Mouse (Mus musculus): Measurements from ENCODE around the gene Rap1gap2. TPM values are rescaled to one million over a fixed set of nuclear protein-coding genes. Genes with fewer than 3 reads are reported as not detected.

The Rap1gap2 gene
- polyA plus RNA-seq, 1 experiment from 2014 or later = 9.2 TPM

- H3K9ac ChIP-seq (replicated peaks; ENCODE audit: low read length) = no peak overlapping the region
- 63% methylated on average over 4 of the region's 4 CpGs for WGBS
- ATAC-seq (ENCODE audit: low FRiP score, low TSS enrichment) (peak; percentile 42), DNase-seq (peak; percentile 72)
- H3K4me1 ChIP-seq (ENCODE audit: control insufficient read depth, insufficient read depth, low read length) = peaks cover 14% of the 10 kb centered on the region
- no peaks in the 10 kb centered on the region for H3K9me3 ChIP-seq (ENCODE audit: control insufficient read depth, low read length)
- no peaks in the 10 kb centered on the region for H3K27me3 ChIP-seq (ENCODE audit: control insufficient read depth, insufficient read depth, low read length)
- H3K4me2 ChIP-seq (ENCODE audit: low read length) = no peak overlapping the region
- no peak overlapping the region for H3K4me3 ChIP-seq (replicated peaks; ENCODE audit: low read depth, low read length)
- H3K27ac ChIP-seq (replicated peaks; ENCODE audit: low read depth, low read length) = peak overlapping the region; percentile 39; the same call in 1 of the 2 replicates
- H3K36me3 ChIP-seq (ENCODE audit: control insufficient read depth, insufficient read depth, low read length) = no peaks in the 10 kb centered on the region
Observed at GRCm38 (mm10) chr11:74409757-74410174, 200.9 kb downstream of the Rap1gap2 start.

- Histone ChIP-seq H3K27me3 (ENCODE audit: control insufficient read depth, insufficient read depth, low read length) (no peaks in the 10 kb centered on the region), H3K9me3 (ENCODE audit: control insufficient read depth, low read length) (no peaks in the 10 kb centered on the region), H3K36me3 (ENCODE audit: control insufficient read depth, insufficient read depth, low read length) (no peaks in the 10 kb centered on the region), H3K27ac (replicated peaks; ENCODE audit: low read depth, low read length) (peak overlapping the region; percentile 39), H3K4me2 (ENCODE audit: low read length) (no peak overlapping the region), H3K9ac (replicated peaks; ENCODE audit: low read length) (no peak overlapping the region), H3K4me3 (replicated peaks; ENCODE audit: low read depth, low read length) (no peak overlapping the region), H3K4me1 (ENCODE audit: control insufficient read depth, insufficient read depth, low read length) (peaks cover 14% of the 10 kb centered on the region)
- ATAC-seq (ENCODE audit: low FRiP score, low TSS enrichment) = peak; percentile 38
- WGBS = 55% methylated on average over 5 of the region's 5 CpGs
- DNase-seq = no peak
Observed at GRCm38 (mm10) chr11:74409447-74409754, 201.3 kb downstream of the Rap1gap2 start.

DNA sequence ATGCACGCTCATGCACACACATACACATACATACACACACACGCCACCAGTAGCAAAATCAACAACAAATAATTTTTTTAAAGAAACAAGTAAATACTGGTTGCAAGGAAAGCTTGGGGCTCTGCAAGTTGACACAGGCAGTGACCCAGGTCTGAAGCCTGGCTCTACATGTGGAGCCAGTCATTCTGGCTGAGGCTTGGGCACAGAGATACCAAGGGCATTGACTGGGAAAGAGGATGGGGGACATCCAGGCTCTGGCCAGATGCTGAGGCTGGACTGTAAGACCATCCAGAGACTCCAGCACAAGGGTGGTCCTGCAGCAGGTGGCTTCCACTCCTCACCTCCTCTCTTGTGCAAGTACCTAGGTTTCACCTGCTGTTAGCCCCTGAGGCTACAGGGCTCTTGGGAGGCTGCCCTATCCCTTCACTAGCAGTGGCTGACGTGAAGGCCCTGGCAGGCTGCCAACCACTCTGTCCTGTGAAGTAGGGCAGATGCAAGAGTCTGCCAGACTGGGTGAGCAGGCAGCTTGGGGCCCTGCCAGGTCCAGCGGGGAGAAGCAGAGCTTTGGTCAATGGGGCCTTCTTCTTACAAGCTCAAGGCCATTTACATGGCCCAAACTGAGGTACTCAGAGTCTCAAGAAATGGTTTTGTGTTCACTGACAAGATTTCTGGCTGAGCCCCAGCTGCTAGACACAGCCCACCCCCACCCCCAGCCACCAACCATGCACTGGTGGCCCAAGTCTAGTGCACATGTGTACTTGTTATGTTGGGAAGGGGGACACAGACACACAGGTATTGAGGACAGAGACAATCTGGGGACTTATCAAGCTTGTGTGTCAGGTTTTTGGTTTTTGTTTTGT, 201.9 kb downstream of the Rap1gap2 start:
- peaks cover 14% of the 10 kb centered on the region for H3K4me1 ChIP-seq (ENCODE audit: control insufficient read depth, insufficient read depth, low read length)
- no peak overlapping the region for H3K4me2 ChIP-seq (ENCODE audit: low read length)
- WGBS = 63% methylated on average over 4 of the region's 4 CpGs
- no peaks in the 10 kb centered on the region for H3K9me3 ChIP-seq (ENCODE audit: control insufficient read depth, low read length)
- peak overlapping the region; percentile 39 for H3K27ac ChIP-seq (replicated peaks; ENCODE audit: low read depth, low read length)
- H3K9ac ChIP-seq (replicated peaks; ENCODE audit: low read length) = no peak overlapping the region
- H3K4me3 ChIP-seq (replicated peaks; ENCODE audit: low read depth, low read length) = no peak overlapping the region
- ATAC-seq (ENCODE audit: low FRiP score, low TSS enrichment) (peak; percentile 77), DNase-seq (peak; percentile 88)
- H3K27me3 ChIP-seq (ENCODE audit: control insufficient read depth, insufficient read depth, low read length) = no peaks in the 10 kb centered on the region
- H3K36me3 ChIP-seq (ENCODE audit: control insufficient read depth, insufficient read depth, low read length) = no peaks in the 10 kb centered on the region

DNA sequence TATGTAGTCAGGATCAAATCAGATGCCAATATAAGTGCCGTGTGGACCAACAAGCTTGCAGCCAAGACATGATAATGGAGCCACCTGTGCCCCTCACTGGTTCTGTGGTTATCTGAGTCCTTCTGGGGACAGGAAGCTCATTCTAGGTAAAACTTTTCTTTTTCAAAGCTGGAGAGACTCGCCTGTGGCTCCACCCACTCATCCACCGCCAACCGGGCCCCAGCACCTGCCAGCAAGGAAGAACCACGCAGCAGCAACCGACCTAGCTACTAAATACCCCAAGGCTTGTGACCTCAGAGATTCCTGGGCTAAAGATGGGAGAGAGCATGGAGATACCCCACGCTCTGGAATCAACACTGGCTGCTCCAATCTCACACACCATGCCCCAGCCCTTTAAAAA, 205.5 kb downstream of the Rap1gap2 start:
- H3K4me2 ChIP-seq (ENCODE audit: low read length) = no peak overlapping the region
- WGBS = 78% methylated on average over 7 of the region's 7 CpGs
- no peak overlapping the region for H3K9ac ChIP-seq (replicated peaks; ENCODE audit: low read length)
- no peak for ATAC-seq (ENCODE audit: low FRiP score, low TSS enrichment)
- no peaks in the 10 kb centered on the region for H3K27me3 ChIP-seq (ENCODE audit: control insufficient read depth, insufficient read depth, low read length)
- H3K27ac ChIP-seq (replicated peaks; ENCODE audit: low read depth, low read length) = no peak overlapping the region
- H3K4me1 ChIP-seq (ENCODE audit: control insufficient read depth, insufficient read depth, low read length) = peaks cover 14% of the 10 kb centered on the region
- no peak overlapping the region for H3K4me3 ChIP-seq (replicated peaks; ENCODE audit: low read depth, low read length)
- no peak for DNase-seq
- no peaks in the 10 kb centered on the region for H3K36me3 ChIP-seq (ENCODE audit: control insufficient read depth, insufficient read depth, low read length)
- H3K9me3 ChIP-seq (ENCODE audit: control insufficient read depth, low read length) = no peaks in the 10 kb centered on the region

GRCm38 (mm10) chr11:74404216-74404615, 206.5 kb downstream of the Rap1gap2 start:
- 91% methylated on average over 2 of the region's 2 CpGs for WGBS

DNA sequence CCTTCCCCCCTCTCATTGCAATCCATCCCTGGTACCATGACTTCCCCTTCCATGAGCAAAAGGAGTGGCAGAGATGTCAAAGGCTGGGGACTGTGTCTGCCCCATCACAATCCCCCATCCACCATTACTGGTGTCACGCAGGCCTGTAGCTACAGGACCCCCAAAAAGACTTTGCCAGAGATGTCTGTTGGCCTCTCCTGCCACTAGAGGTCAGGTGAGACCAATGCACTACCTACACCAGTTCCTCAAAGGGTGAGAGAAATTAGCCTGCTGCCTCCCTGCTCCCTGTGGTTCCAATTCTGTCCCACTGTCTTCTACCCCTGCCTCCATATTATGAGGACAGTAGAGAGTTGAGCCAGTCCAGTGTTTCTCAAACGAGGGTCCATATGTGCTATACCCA, 208.6 kb downstream of the Rap1gap2 start:
- DNase-seq = peak; percentile 67
- 44% methylated on average over 2 of the region's 2 CpGs for WGBS

More at GRCm38 (mm10) chr11:74404216-74404615, 206.5 kb downstream of the Rap1gap2 start:
- Histone ChIP-seq H3K4me1 (ENCODE audit: control insufficient read depth, insufficient read depth, low read length) (peaks cover 5% of the 10 kb centered on the region; the same call in 1 of the 2 replicates), H3K9me3 (ENCODE audit: control insufficient read depth, low read length) (no peaks in the 10 kb centered on the region), H3K9ac (replicated peaks; ENCODE audit: low read length) (no peak overlapping the region), H3K27me3 (ENCODE audit: control insufficient read depth, insufficient read depth, low read length) (no peaks in the 10 kb centered on the region), H3K27ac (replicated peaks; ENCODE audit: low read depth, low read length) (no peak overlapping the region), H3K4me2 (ENCODE audit: low read length) (no peak overlapping the region), H3K4me3 (replicated peaks; ENCODE audit: low read depth, low read length) (no peak overlapping the region), H3K36me3 (ENCODE audit: control insufficient read depth, insufficient read depth, low read length) (no peaks in the 10 kb centered on the region)
- no peak for DNase-seq
- ATAC-seq (ENCODE audit: low FRiP score, low TSS enrichment) = no peak

GRCm38 (mm10) chr11:74395583-74395982, 215.1 kb downstream of the Rap1gap2 start:
- ATAC-seq (ENCODE audit: low FRiP score, low TSS enrichment) (no peak), DNase-seq (no peak)
- Histone ChIP-seq H3K27ac (replicated peaks; ENCODE audit: low read depth, low read length) (no peak overlapping the region), H3K27me3 (ENCODE audit: control insufficient read depth, insufficient read depth, low read length) (no peaks in the 10 kb centered on the region), H3K36me3 (ENCODE audit: control insufficient read depth, insufficient read depth, low read length) (no peaks in the 10 kb centered on the region), H3K9ac (replicated peaks; ENCODE audit: low read length) (no peak overlapping the region), H3K4me2 (ENCODE audit: low read length) (no peak overlapping the region), H3K9me3 (ENCODE audit: control insufficient read depth, low read length) (no peaks in the 10 kb centered on the region), H3K4me1 (ENCODE audit: control insufficient read depth, insufficient read depth, low read length) (no peaks in the 10 kb centered on the region; the same call in 1 of the 2 replicates), H3K4me3 (replicated peaks; ENCODE audit: low read depth, low read length) (no peak overlapping the region)
- 81% methylated on average over 18 of the region's 18 CpGs for whole genome bisulfite sequencing

More for the DNA sequence above, 208.6 kb downstream of the Rap1gap2 start:
- no peak overlapping the region for H3K27ac ChIP-seq (replicated peaks; ENCODE audit: low read depth, low read length)
- ATAC-seq (ENCODE audit: low FRiP score, low TSS enrichment) = no peak
- no peaks in the 10 kb centered on the region for H3K9me3 ChIP-seq (ENCODE audit: control insufficient read depth, low read length)
- no peak overlapping the region for H3K4me3 ChIP-seq (replicated peaks; ENCODE audit: low read depth, low read length)
- no peaks in the 10 kb centered on the region for H3K27me3 ChIP-seq (ENCODE audit: control insufficient read depth, insufficient read depth, low read length)
- no peak overlapping the region for H3K9ac ChIP-seq (replicated peaks; ENCODE audit: low read length)
- H3K36me3 ChIP-seq (ENCODE audit: control insufficient read depth, insufficient read depth, low read length) = no peaks in the 10 kb centered on the region
- H3K4me1 ChIP-seq (ENCODE audit: control insufficient read depth, insufficient read depth, low read length) = no peaks in the 10 kb centered on the region; the same call in 1 of the 2 replicates
- no peak overlapping the region for H3K4me2 ChIP-seq (ENCODE audit: low read length)

DNA sequence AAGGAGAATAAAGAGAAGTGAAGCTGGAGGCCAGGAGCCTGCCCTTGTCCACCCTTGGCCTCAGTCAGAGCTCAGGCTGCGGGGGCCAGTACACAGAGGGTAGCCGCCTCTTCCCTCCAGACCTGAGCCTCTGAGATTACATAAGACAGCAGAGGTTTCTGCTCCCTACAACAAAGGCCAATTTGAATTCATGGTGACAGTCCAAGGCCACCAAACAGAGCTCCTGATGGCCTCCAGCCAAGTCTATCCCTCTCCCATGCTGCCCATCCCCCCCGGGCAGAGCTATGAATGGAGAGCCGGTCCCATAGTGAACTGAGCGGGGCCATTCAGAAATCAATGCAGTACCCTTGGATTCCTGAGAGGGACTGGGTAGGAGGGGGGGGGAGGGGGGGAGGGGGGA, 217.2 kb downstream of the Rap1gap2 start:
- no peaks in the 10 kb centered on the region for H3K9me3 ChIP-seq (ENCODE audit: control insufficient read depth, low read length)
- H3K27me3 ChIP-seq (ENCODE audit: control insufficient read depth, insufficient read depth, low read length) = no peaks in the 10 kb centered on the region
- WGBS = 29% methylated on average over 5 of the region's 5 CpGs
- H3K9ac ChIP-seq (replicated peaks; ENCODE audit: low read length) = no peak overlapping the region
- H3K4me1 ChIP-seq (ENCODE audit: control insufficient read depth, insufficient read depth, low read length) = no peaks in the 10 kb centered on the region
- ATAC-seq (ENCODE audit: low FRiP score, low TSS enrichment) = peak; percentile 58; the same call in 1 of the 2 replicates
- H3K27ac ChIP-seq (replicated peaks; ENCODE audit: low read depth, low read length) = no peak overlapping the region
- peak; percentile 75 for DNase-seq
- H3K4me3 ChIP-seq (replicated peaks; ENCODE audit: low read depth, low read length) = no peak overlapping the region
- H3K36me3 ChIP-seq (ENCODE audit: control insufficient read depth, insufficient read depth, low read length) = no peaks in the 10 kb centered on the region
- no peak overlapping the region for H3K4me2 ChIP-seq (ENCODE audit: low read length)

- WGBS = 75% methylated on average over 6 of the region's 6 CpGs
- Histone ChIP-seq H3K4me2 (ENCODE audit: low read length) (no peak overlapping the region), H3K27me3 (ENCODE audit: control insufficient read depth, insufficient read depth, low read length) (no peaks in the 10 kb centered on the region), H3K4me1 (ENCODE audit: control insufficient read depth, insufficient read depth, low read length) (no peaks in the 10 kb centered on the region), H3K27ac (replicated peaks; ENCODE audit: low read depth, low read length) (no peak overlapping the region), H3K9me3 (ENCODE audit: control insufficient read depth, low read length) (no peaks in the 10 kb centered on the region), H3K36me3 (ENCODE audit: control insufficient read depth, insufficient read depth, low read length) (no peaks in the 10 kb centered on the region), H3K4me3 (replicated peaks; ENCODE audit: low read depth, low read length) (no peak overlapping the region), H3K9ac (replicated peaks; ENCODE audit: low read length) (no peak overlapping the region)
- no peak for ATAC-seq (ENCODE audit: low FRiP score, low TSS enrichment)
- no peak for DNase-seq
Observed at GRCm38 (mm10) chr11:74392903-74393302, 217.8 kb downstream of the Rap1gap2 start.
